Mouse (Mus musculus) naive thymus-derived CD4-positive, alpha-beta T cell, adult 2 months (primary cell): Measurements from ENCODE around the gene Lmx1a.

ENCODE experiments used
- DNase-seq: peaks from one replicate; pipeline ENCODE4 v3.0.0-alpha.2; 2011; ENCODE audit warnings: low read depth

The Lmx1a gene

DNA sequence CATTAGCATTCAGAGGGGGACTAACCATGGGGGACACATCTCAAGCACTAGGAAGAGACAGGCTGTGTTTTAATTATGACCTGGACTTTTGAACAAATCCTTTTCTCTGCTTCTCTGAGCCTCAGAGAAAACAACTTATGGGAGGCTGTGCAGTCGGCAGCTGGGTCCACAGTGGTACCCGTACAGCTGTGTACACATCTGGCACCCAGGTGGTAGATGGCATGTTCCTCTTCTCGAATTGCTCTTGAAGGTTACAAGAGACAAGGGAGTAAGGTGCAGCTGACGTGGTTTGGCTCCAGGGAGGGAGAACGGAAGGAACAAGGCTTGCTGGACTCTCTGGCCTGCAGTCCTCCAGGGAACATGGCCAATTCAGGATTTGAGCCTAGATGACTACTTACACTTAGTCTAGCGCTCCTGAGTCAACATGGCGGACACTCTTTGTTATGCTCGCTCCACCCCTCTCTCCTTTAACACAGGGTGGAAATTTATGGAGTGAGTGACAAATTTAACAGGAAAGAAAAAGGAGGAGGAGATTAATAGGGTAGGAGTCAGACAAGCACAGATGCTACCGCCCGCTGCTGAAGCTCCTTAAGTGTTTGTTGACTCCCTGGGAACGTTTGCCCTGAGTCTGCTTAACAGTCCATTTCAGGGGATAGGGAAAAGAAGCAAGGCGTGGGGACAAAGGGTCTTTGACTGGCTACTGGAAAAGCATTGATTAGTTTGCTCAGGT, 99.8 kb downstream of the Lmx1a start:
- DNase-seq = no peak

DNA sequence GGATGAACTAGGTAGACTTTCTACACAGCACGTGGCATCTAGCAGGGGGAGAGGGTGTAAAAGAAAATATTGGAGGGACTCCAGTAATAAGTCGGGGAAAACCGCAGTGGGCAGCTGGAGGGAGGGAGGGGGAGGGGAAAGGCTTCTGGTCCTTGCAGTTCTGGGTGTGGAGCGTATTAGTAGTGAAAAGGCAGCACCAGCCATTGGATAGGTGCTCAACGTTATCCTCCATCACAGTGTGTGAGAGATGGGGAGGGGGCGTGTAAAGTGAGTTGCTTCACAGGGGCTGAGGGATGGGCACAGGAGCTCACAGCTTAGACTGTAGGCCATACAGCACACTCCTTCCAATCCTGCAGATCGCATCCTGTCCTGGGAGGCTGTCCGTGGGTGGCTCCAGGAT, 100.4 kb downstream of the Lmx1a start:
- DNase-seq = no peak

GRCm38 (mm10) chr1:167790688-167791087, 101.7 kb downstream of the Lmx1a start:
- DNase-seq = no peak

- DNase-seq = no peak
These were observed 102.2 kb downstream of the Lmx1a start for GRCm38 (mm10) chr1:167791221-167791620.

DNA sequence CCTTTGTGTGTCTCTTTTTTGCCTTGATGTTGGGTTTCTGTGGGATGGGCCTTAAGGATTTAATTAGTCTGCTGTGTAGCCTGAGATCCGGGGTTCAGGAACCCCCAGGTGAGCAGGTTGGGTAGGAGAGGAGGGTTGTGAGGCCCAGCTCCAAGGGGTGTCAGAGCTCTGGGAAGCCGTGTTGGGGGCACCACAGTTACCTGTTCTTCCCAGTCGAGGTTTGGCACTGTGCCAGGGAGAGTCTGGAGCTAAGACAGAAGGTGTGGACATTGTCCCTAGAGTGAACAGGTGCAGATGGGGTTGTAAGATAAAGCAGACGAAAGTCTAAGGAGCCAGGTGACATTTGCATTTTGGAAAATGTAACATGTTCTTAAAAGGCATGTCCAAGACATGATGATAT, 112.9 kb downstream of the Lmx1a start:
- no peak for DNase-seq

DNA sequence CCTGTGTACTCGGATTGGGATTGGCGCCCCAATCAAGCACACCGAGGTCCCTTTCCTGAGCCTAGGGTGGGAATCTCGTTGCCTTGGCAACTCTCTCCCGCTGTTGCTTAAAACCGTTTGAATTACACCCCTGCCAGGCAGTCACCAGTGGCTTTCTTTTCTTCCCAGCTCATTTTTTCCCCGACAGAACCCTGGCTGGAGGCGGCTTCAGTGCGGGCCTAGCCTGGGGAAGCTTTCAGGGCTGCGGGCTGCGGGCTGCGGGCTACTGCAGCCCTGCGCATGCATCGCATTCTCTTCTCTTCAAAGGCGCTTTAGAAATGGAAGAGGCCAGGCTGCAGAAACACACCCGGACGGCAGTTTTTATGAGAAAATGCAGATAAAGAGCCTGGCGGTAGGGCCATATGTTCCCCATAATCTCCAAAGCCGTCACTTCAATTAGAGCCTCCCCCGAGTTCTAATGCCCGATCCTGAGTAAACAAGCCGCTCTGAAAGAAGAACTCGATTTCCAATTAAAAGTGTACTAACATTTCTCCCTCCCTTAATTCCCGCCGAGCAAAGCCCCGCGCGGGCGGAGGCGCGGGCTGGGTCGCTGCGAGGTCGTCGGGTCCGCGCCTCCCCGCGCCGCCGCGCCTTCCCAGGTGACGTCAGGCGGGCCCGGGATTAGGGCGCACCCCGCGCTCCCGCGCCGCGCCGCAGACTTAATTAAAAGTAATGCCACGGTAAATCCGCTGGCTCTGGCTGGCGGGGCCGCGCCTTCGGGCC, 113.7 kb downstream of the Lmx1a start:
- DNase-seq = no peak

DNA sequence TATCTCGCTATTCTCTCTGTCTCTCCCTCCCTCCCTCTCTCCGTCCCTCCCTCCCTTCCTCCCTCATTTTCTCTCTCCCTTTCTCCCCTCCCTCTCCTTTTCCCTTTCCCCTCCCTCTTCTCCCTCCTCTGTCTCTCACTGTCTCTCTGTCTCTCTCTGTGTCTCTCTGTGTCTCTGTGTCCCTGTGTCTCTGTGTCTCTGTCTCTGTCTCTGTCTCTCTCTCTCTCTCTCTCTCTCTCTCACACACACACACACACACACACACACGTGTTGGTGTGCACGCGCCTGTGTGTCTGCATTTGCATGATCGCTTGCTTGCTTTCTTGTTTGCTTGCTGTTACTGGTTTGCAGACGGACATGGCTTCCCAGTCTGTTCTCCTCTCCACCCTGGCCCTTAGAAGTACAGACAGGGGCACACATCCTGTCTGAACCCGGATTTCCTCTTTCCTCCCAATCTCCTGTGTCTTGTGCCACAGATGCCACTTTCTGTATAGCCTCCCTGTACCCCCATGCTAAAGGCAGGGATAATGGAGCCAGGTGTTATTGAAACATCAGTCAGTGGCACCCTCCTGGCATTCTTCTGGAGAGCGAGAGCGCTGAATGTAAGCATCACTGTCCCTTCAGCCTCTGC, 114.4 kb downstream of the Lmx1a start:
- no peak for DNase-seq

DNA sequence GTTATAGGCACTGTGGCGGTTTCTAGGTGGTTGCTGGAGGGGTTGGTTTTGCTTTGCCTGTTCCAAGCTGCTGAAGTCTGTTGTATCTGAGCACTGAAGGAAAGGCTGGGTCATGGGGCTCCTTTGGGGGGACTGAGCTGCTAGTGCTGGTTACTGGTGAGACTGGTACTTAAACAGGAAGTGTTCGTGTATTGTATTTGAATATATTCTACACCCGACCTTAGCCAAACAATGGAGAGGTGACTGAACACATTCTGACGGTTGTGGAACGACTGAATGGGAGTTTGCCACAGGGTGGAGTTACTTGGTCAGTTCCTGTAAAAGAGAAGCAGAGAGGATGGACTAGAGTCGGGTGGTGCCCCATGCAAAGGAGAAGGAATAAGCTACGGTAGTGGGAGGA, 115.8 kb downstream of the Lmx1a start:
- DNase-seq = no peak

DNA sequence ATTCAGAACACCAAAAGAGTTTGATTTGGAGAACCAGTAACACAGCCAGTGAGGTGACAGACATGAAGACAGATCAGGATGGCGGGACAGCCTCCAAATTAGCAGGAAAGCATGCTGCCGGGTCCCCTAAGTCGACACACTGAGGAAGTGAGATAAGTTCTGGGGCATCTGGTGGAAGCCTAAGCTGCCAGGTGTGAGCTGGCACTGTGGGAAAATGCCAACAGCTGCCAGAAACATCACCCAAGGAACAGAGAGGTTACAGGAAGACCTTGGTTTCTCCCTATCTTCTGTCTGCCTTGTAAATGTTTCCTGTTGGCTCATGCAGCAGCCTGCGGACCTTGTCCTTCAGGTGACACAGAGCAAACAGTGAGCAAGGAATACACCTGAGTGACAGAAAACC, 122.1 kb downstream of the Lmx1a start:
- no peak for DNase-seq

DNA sequence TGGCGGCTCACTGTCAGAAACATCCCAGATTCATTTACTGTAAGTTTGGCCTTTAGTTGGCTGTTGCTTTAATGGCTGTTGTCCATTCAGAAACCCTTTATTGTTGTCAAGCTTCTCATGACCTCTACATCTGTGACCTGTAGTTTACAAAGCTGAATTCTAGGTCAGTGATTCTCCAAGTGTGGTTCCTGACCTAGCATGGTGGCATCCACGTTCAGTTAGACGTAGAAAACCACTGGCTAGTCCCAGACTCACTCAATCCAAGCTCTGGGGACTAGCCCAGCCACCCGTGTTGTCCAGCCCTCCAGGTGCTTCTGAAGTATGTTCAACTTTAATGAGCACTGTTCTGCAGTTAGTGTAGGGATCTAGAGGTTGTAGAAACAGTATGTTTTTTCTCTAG, 126.1 kb downstream of the Lmx1a start:
- DNase-seq = no peak

- DNase-seq = no peak
These were observed 128.0 kb downstream of the Lmx1a start for GRCm38 (mm10) chr1:167817028-167817427.

- DNase-seq = no peak
These were observed 128.6 kb downstream of the Lmx1a start for GRCm38 (mm10) chr1:167817616-167818015.

DNA sequence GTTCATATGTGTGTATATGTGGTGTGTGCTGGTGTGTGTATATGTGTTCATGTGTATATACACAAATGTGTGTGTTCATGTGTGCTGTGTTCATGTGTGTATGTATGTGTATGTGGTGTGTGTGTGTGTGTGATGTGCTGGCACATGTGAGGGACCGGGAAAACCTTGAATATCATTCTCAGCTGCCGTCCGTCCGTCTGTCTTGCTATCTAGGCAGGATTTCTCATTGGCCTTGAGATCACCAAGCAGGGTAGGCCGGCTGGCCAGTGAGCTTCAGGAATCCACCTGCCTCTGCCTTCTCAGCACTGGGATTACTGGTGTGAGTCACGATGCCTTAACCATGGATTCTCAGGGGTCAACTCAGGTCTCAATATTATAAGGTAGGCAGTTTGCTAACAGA, 131.0 kb downstream of the Lmx1a start:
- DNase-seq = no peak

DNA sequence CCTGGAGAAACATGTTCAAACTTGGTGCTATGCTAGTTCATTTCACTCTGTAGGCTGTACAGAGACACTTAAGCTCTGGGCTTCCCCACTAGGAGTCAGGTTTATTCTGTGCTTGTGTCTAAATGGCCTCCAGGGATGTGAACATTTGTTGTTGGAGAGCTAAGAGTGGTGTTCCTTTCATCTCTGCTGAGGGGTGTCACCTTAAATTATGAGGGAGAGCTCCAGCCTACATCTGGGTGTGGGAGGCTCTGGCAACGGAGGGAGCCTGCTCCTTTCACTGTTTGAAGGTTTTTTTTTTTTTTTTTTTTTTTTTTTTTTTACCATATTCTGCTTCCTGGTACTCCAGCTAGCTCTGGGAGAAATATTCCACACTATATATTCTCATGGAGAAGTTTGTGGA, 132.1 kb downstream of the Lmx1a start:
- no peak for DNase-seq

DNA sequence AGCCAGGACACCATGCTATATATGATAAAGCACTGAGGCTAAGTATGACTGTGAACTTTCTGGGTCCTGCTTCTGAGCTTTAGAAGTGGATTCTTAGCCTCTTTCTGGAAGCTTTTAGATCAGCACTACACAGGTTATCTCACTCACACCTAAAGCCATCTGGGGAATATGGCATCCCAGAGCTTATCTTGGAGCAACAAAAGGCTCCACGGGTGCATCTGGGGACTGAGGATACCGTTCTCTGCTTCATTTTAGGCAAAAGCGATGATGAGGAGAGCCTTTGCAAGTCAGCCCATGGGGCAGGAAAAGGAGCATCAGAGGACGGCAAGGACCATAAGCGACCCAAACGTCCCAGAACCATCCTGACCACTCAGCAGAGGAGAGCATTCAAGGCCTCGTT, 141.3 kb downstream of the Lmx1a start:
- DNase-seq = no peak

GRCm38 (mm10) chr1:167831601-167832000, 142.6 kb downstream of the Lmx1a start:
- no peak for DNase-seq

DNA sequence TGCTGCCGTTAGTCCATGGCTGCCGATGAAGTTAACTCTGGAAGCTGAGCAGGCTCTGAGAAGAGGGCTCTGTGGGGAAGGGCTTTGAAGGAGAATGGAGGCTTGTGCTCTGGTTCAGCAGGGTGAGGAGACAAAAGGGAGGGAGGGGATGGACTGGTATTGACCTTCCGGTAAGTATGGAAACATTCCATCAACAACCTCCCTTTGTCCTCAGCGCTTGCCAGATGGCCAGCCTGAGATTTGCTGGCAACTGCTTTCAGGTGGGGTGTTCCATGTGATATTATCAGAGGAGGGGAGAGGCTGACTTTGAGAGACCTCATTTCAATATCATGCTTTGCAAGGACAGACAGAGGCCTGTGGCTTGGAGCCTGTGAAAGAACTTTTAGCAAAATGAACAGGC, 165.8 kb downstream of the Lmx1a start:
- no peak for DNase-seq

GRCm38 (mm10) chr1:167872028-167872427, 183.0 kb downstream of the Lmx1a start:
- no peak for DNase-seq

GRCm38 (mm10) chr1:167874099-167874498, 185.1 kb downstream of the Lmx1a start:
- no peak for DNase-seq

- DNase-seq = no peak
These were observed 188.9 kb downstream of the Lmx1a start for GRCm38 (mm10) chr1:167877931-167878330.

DNA sequence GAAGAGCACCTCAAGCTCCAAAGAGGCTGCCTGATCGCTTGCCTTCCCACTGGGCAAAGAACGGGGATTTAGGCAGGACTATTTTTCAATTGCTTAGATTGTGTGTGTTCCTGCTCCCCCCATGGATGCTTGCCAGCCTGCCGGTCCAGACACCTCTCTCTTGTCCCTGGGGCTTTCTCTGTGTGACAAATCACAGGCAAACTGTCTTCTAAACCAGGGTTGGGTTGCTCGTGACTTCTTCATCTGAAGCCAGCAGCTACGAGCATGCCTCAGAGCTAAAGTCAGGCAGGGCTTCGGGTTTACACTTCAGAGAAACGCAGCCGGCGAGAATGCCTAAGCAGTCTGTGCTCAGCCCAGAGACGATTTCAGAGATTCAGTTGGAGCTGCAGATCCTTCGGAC, 189.3 kb downstream of the Lmx1a start:
- no peak for DNase-seq

- DNase-seq = no peak
These were observed 196.7 kb downstream of the Lmx1a start for GRCm38 (mm10) chr1:167885776-167886175.

DNA sequence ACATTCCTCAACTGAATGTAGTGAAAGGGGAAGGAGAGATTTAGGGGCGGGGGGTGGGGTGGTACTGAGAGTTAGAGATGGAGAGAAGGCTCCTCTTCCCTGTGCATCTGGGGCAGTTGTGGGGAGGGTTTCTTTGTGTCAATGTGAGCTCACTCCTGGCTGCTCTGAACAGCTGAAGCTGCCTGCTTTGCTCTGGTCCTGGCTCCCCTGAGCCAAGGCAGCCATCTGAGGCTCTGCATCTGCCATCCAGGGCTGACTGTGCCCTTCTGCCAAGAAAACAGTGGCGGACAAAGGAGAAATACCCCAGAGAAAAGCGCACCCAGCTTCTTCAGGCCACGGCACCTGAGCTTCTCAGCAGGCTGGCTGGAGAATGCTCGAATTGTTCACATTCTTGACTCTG, 199.1 kb downstream of the Lmx1a start:
- DNase-seq = no peak
